Mouse (Mus musculus) thymus, adult 2 months (tissue): ENCODE results near the gene Pgpep1l.

Experiments used
- CTCF ChIP-seq: fragments of 200-500 bp; IDR thresholded peaks from 2 replicates; pipeline ENCODE4 v1.5.1; 2012; ENCODE audit warnings: mild to moderate bottlenecking, control low read depth, low read length, moderate library complexity, borderline replicate concordance; ENCODE audit not compliant: control insufficient read depth, poor library complexity, insufficient read depth; ENCODE audit errors: extremely low read depth
- POLR2A ChIP-seq: fragments of 200-500 bp; IDR thresholded peaks from 2 replicates; pipeline ENCODE4 v1.6.1; 2012; ENCODE audit warnings: mild to moderate bottlenecking, low read length, control low read depth, moderate library complexity; ENCODE audit not compliant: control insufficient read depth, poor library complexity, insufficient read depth; ENCODE audit errors: extremely low read depth

GRCm38 (mm10) chr7:68286526-68287481 lies 22.8 kb upstream of the Pgpep1l start:
- TF ChIP-seq CTCF (no peak), POLR2A (no peak)
